Mouse (Mus musculus) brain, embryonic 14.5 days (tissue): ENCODE measurements around the gene Olfr116. TPM values are rescaled to one million over a fixed set of nuclear protein-coding genes. Genes with fewer than 3 reads are reported as not detected.

Source experiments
- DNase-seq: peaks from one replicate; pipeline ENCODE4 v3.0.0-alpha.2; 2011; ENCODE audit warnings: low read depth
- CTCF ChIP-seq: fragments of 200-500 bp; IDR thresholded peaks from 2 replicates; pipeline ENCODE4 v1.5.1; 2012; ENCODE audit warnings: inconsistent platforms, mild to moderate bottlenecking, moderate library complexity, borderline replicate concordance; ENCODE audit not compliant: insufficient read depth, insufficient read length; ENCODE audit errors: extremely low read depth
- POLR2A ChIP-seq: fragments of 200-500 bp; IDR thresholded peaks from 2 replicates; pipeline ENCODE4 v1.6.1; 2012; ENCODE audit warnings: mild to moderate bottlenecking, inconsistent platforms, borderline replicate concordance; ENCODE audit not compliant: poor library complexity, insufficient read depth, insufficient read length, severe bottlenecking; ENCODE audit errors: extremely low read depth
- polyA plus RNA-seq: library from polyadenylated mRNA; depleted of rRNA; stranded (reverse); fragments of >200 nt; gene quantifications from 2 replicates; pipeline ENCODE4 v1.2.3, GENCODE M21; 2012; rRNA removed

Gene Olfr116
- polyA plus RNA-seq: not detected in 2 replicates

DNA sequence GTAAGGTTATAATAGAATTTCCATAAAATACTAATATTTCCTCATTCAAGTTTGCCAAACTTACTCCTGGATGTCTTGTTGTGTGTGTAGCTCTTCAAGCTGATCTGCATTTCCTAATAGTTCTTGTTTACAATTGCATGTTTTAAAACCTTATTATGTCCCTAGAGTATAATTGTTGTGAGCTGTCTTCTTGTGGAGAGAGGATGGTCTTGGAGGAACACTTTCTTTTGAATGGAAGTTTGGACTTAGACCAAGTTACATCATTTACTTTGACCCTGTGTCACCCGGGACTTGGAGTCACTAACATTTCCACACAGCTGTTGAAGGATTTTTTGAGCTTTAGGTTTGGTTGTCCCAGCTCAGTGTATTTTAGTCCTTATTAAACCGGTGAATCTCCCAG, at the start of gene Olfr116, which contains the start of gene Olfr115:
Olfr116 (minus strand) TSS at position 191 of the 400 bp plus-strand sequence.
Olfr115 (minus strand) TSS at position 101 of the 400 bp plus-strand sequence.
- DNase-seq: no peak
- TF ChIP-seq CTCF (no peak), POLR2A (no peak)

DNA sequence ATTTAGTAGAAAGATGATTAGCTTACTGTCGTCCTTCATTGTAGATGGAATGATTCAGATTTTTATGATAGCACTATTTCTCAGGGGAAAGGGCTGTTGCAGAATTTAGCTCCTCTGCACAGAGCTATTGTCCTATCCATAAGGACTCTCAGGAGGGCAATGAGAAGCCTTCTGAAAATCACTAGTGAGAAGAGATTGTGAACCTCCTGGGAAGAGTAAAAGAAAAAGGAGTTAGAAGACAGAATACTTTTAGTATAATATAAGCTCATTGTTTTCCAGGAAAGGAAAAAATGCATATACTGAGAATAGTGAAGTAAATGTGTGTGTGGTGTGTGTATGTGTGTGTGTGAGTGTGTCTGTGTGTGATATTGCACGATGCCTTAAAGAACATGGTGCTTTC, 39.7 kb upstream of the Olfr116 start, which contains the start of gene Olfr118:
Olfr118 (plus strand) TSS at position 301 of the 400 bp plus-strand sequence.
- no peak for DNase-seq
- TF ChIP-seq CTCF (no peak), POLR2A (no peak)

DNA sequence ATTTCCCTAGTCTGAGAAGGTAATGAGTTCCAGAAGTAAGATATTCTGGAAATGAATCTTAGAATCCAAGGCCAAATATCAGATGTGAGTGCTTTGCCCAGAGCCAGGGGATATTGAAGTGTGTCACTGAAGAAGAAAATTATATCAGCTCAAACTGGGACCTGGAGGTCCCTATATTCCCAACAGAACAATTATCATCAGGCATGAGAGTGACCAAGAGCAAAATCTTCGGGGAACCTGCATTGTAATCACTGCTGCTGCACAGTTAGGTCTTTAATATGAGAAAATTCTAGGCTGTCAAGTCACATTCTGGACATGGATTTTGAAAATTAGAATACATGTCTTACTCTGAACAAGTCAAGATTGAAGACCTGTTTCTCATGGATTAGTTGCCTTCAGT, 36.7 kb upstream of the Olfr116 start, which contains the start of gene Olfr117:
Olfr117 (minus strand) TSS at position 101 of the 400 bp plus-strand sequence.
- DNase-seq: no peak
- TF ChIP-seq POLR2A: no peak
- no peak for TF ChIP-seq CTCF

DNA sequence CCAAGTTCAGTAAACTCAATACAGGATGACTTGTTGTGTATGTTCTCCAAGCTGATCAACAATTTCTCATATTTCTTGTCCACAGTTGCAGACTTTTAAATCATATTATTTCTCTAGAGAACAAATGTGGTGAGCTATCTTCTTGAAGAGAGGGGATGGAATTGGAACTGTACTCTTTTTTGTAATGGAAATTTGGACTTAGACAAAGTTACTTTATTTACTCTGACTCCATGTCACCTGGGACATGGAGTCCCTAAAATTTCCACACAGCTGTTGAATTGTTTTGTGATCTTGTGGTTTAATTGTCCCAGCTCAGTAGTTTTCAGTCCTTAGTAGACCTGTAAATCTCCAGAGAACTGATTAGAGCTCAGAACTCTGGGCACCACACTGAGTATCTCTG, 34.4 kb downstream of the Olfr116 start, which contains the start of gene Olfr114:
Olfr114 (minus strand) TSS at position 101 of the 400 bp plus-strand sequence.
- DNase-seq: no peak
- TF ChIP-seq POLR2A (no peak), CTCF (no peak)

DNA sequence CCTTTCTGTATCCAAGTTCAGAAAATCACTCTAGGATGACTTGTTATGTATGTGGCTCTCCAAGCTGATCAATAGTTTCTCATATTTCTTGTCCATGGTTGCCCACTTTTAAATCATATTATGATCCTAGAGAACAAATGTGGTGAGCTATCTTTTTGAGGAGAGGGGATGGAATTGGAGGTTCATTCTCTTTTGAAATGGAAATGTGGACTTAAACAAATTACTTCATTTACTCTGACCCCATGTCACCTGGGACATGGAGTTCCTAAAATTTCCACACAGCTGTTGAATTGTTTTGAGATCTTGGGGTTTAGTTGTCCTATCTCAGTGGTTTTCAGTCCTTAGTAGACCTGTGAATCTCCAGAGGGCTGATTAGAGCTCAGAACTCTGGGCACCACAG, 49.4 kb downstream of the Olfr116 start, which contains the start of gene Olfr113:
Olfr113 (minus strand) TSS at position 101 of the 400 bp plus-strand sequence.
- DNase-seq: no peak
- TF ChIP-seq CTCF (no peak), POLR2A (no peak)

Other genes starting within 250 kb of the Olfr116 start
- gene Olfr105-ps, start 248.2 kb downstream of the Olfr116 start, polyA plus RNA-seq: not detected in 2 replicates
- gene Olfr106-ps, start 236.8 kb downstream of the Olfr116 start, polyA plus RNA-seq: not detected in 2 replicates
- not detected in 2 replicates for gene Olfr107, start 228.0 kb downstream of the Olfr116 start, polyA plus RNA-seq
- gene Olfr108, start 181.7 kb downstream of the Olfr116 start, polyA plus RNA-seq: not detected in 2 replicates
- gene Olfr109, start 168.3 kb downstream of the Olfr116 start, polyA plus RNA-seq: not detected in 2 replicates
- not detected in 2 replicates for gene H2-M2, start 143.6 kb downstream of the Olfr116 start, polyA plus RNA-seq
- not detected in 2 replicates for gene Olfr110, start 134.7 kb downstream of the Olfr116 start, polyA plus RNA-seq
- 0.04 and 0.08 TPM in 2 replicates for gene Olfr111, start 119.2 kb downstream of the Olfr116 start, polyA plus RNA-seq
- gene Olfr112, start 57.7 kb downstream of the Olfr116 start, polyA plus RNA-seq: not detected in 2 replicates
- gene Olfr113, start 49.5 kb downstream of the Olfr116 start, polyA plus RNA-seq: not detected in 2 replicates
- gene Olfr114, start 34.5 kb downstream of the Olfr116 start, polyA plus RNA-seq: not detected in 2 replicates
- not detected in 2 replicates for gene Olfr115, start 90 bp downstream of the Olfr116 start, polyA plus RNA-seq
- not detected in 2 replicates for gene Olfr117, start 36.6 kb upstream of the Olfr116 start, polyA plus RNA-seq
- not detected in 2 replicates for gene Olfr118, start 39.8 kb upstream of the Olfr116 start, polyA plus RNA-seq
- gene Olfr119, start 69.4 kb upstream of the Olfr116 start, polyA plus RNA-seq: not detected in 2 replicates
- not detected in 2 replicates for gene Olfr120, start 94.6 kb upstream of the Olfr116 start, polyA plus RNA-seq
- gene Olfr121, start 121.7 kb upstream of the Olfr116 start, polyA plus RNA-seq: not detected in 2 replicates
- gene Olfr122, start 141.4 kb upstream of the Olfr116 start, polyA plus RNA-seq: not detected in 2 replicates
- not detected in 2 replicates for gene Olfr123, start 166.3 kb upstream of the Olfr116 start, polyA plus RNA-seq
- not detected in 2 replicates for gene Olfr124, start 172.7 kb upstream of the Olfr116 start, polyA plus RNA-seq
- gene Olfr125, start 205.8 kb upstream of the Olfr116 start, polyA plus RNA-seq: not detected in 2 replicates
- not detected in 2 replicates for gene Olfr126, start 220.3 kb upstream of the Olfr116 start, polyA plus RNA-seq